18 mouse cellular contexts compared by ENCODE assay signal in genomic region chr4:59642657-59643056, GRCm38 (mm10).
"Had no signal": no experiment of that assay in that cellular context is flagged by ENCODE, and none has a peak within 500 bp of the region (broad histone marks: within the 10 kb centered on the region; RNA-seq: fewer than 3 reads in every experiment).

No protein-coding gene starts in this region.

- H3K9ac ChIP-seq: limb, embryonic 13.5 days; liver, embryonic 14.5 days; liver, postnatal 0 days; lung, embryonic 14.5 days; midbrain, embryonic 12.5 days; neural tube, embryonic 13.5 days had no signal

- ATAC-seq: intestine, postnatal 0 days; liver, postnatal 0 days; lung, postnatal 0 days; midbrain, embryonic 16.5 days had no signal

- H3K4me3 ChIP-seq: layer of hippocampus, adult 2 months; limb, embryonic 10.5 days; limb, embryonic 13.5 days; midbrain, embryonic 12.5 days; myocyte; neural tube, embryonic 13.5 days had no signal

- H3K9me3 ChIP-seq: limb, embryonic 10.5 days; limb, embryonic 13.5 days; midbrain, embryonic 12.5 days; neural tube, embryonic 13.5 days had no signal

- H3K4me2 ChIP-seq: limb, embryonic 13.5 days; lung, embryonic 14.5 days; midbrain, embryonic 12.5 days; neural tube, embryonic 13.5 days had no signal

- DNase-seq: layer of hippocampus, adult 9-11 months; liver, postnatal 0 days; lung, embryonic 14.5 days; thymus, adult 2 months; thymus, postnatal 14 days; thymus, postnatal 4 days had no signal

- H3K27ac ChIP-seq: layer of hippocampus, adult 2 months; limb, embryonic 10.5 days; limb, embryonic 13.5 days; liver, embryonic 14.5 days; macrophage; midbrain, embryonic 12.5 days; neural tube, embryonic 13.5 days; stomach, postnatal 0 days had no signal

- H3K36me3 ChIP-seq: limb, embryonic 10.5 days; limb, embryonic 13.5 days; midbrain, embryonic 12.5 days; neural tube, embryonic 13.5 days had no signal

- H3K27me3 ChIP-seq: limb, embryonic 13.5 days; midbrain, embryonic 12.5 days; neural tube, embryonic 13.5 days had no signal
